Mouse (Mus musculus) central nervous system, embryonic 18 days (tissue): Measurements from ENCODE around the gene Atp5s. TPM values are rescaled to one million over a fixed set of nuclear protein-coding genes. Genes with fewer than 3 reads are reported as not detected.

Experiments used
- polyA plus RNA-seq: library from polyadenylated mRNA; depleted of rRNA; stranded (reverse); fragments of >200 nt; gene quantifications from 2 replicates; pipeline ENCODE4 v1.2.3, GENCODE M21; 2012; rRNA removed

The Atp5s gene
- polyA plus RNA-seq: 26.8 and 31.8 TPM in 2 replicates

DNA sequence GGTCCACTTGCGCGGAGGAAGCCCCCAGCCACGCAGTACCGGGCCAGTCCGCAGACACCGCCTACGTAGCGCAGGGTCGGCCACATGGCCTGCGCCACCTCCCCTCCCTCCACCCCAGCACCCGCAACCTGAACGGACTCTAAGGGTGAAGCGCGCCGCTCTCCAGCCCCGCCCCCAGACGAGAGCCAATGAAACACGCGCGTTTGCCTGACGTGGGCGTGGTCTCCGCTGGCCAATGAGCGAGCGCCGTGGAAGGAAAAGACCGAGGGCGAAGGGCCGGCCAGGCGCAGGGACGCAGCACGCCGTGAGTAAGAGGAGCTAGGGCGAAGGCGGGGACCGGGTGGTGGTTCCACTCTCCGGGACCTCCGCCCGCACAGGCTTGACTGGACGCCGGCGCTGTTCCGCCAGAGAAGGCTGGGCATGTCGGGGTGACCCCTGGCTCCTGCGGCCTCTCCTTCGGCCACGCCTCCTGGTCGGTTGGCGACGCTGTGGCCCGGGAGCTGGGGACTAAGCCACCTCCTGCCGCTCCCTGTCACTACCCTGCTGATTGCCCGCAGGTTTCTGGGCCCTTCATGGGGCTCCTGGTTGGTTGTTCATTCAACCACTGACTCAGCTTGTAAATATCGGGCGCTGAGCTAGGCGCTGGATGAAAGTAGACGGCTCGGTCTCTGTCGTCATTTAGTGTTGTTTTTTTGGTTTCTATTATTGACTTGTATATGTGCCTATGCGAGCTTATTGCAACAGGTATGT, at the start of gene Atp5s, which contains the start of gene L2hgdh:
Atp5s (plus strand) TSS at position 240 of the 750 bp plus-strand sequence.
L2hgdh (minus strand) TSS at position 163 of the 750 bp plus-strand sequence.

GRCm38 (mm10) chr12:69681566-69682061, 43.1 kb upstream of the Atp5s start, which contains the start of gene Sos2:
TSS of gene Sos2 (minus strand) at chr12:69681852.

GRCm38 (mm10) chr12:69790530-69791505, 66.1 kb downstream of the Atp5s start, which contains the start of gene Cdkl1:
TSS of gene Cdkl1 (minus strand) at chr12:69791267.

Other genes with a start within 250 kb of the Atp5s start
- 21.0 and 23.4 TPM in 2 replicates for gene Vcpkmt, start 141.9 kb upstream of the Atp5s start, polyA plus RNA-seq
- 37.2 and 37.3 TPM in 2 replicates for gene Sos2, start 43.1 kb upstream of the Atp5s start, polyA plus RNA-seq
- gene L2hgdh, start 77 bp upstream of the Atp5s start, polyA plus RNA-seq: 10.5 and 11.6 TPM in 2 replicates
- gene Cdkl1, start 66.3 kb downstream of the Atp5s start, polyA plus RNA-seq: 10.1 and 10.9 TPM in 2 replicates
- 95.8 and 107 TPM in 2 replicates for gene Atl1, start 167.7 kb downstream of the Atp5s start, polyA plus RNA-seq
- gene Map4k5, start 168.2 kb downstream of the Atp5s start, polyA plus RNA-seq: 25.4 and 26.7 TPM in 2 replicates